ENCODE assay signal across 11 mouse cellular contexts in the genomic region with DNA sequence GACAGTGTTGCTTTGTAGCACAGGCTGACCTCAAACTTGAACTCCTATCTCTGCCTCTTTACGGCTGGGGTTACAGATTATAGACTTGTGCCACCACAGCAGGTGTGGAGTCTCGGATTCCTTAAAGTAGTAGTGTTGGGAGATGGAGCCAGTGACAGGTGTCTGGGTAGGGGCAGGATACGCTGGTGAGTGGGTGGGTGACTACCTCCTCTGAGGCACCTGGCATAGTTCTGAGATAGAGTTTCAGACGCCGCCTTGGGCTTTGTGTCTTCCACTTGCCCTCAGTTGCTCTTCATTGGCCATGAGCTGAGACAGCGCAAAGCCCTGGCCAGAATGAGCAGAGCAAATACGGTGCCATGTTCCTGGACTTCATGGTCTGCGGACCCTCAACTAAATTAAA.
"Had no signal": no experiment of that assay in that cellular context is flagged by ENCODE, and none has a peak within 500 bp of the region (broad histone marks: within the 10 kb centered on the region; RNA-seq: fewer than 3 reads in every experiment).

No protein-coding gene starts in this region.

- H3K4me3 ChIP-seq: left cerebral cortex, adult 2 months; limb, embryonic 15.5 days; midbrain, embryonic 10.5 days; neural tube, embryonic 12.5 days had no signal

- DNase-seq: kidney, postnatal 14 days; lung, adult 18-20 months; midbrain, embryonic 14.5 days; spleen, adult 18-20 months; thymus, adult 18-20 months; thymus, postnatal 14 days had no signal

- H3K27ac ChIP-seq: left cerebral cortex, adult 2 months; limb, embryonic 15.5 days; liver, embryonic 14.5 days; midbrain, embryonic 10.5 days; neural tube, embryonic 12.5 days had no signal

- H3K9ac ChIP-seq: limb, embryonic 15.5 days; liver, embryonic 14.5 days; neural tube, embryonic 12.5 days had no signal

- H3K4me2 ChIP-seq: limb, embryonic 15.5 days; neural tube, embryonic 12.5 days had no signal

- H3K4me1 ChIP-seq: limb, embryonic 15.5 days; midbrain, embryonic 10.5 days; neural tube, embryonic 12.5 days had no signal

- H3K9me3 ChIP-seq: limb, embryonic 15.5 days; midbrain, embryonic 10.5 days; neural tube, embryonic 12.5 days had no signal

- H3K27me3 ChIP-seq: limb, embryonic 15.5 days; neural tube, embryonic 12.5 days had no signal
